Mouse (Mus musculus): ENCODE data around the gene Otud7b.
"Not testable (repeated sequence)": the region's sequence is repeated elsewhere in the genome, so short reads cannot be mapped to it uniquely, and the experiment has no call there.

Otud7b gene

GRCm38 (mm10) chr3:96179531-96179930, 75.2 kb downstream of the Otud7b start:
- no peak for DNase-seq (ENCODE audit: low spot score in 2 of 2)

DNA sequence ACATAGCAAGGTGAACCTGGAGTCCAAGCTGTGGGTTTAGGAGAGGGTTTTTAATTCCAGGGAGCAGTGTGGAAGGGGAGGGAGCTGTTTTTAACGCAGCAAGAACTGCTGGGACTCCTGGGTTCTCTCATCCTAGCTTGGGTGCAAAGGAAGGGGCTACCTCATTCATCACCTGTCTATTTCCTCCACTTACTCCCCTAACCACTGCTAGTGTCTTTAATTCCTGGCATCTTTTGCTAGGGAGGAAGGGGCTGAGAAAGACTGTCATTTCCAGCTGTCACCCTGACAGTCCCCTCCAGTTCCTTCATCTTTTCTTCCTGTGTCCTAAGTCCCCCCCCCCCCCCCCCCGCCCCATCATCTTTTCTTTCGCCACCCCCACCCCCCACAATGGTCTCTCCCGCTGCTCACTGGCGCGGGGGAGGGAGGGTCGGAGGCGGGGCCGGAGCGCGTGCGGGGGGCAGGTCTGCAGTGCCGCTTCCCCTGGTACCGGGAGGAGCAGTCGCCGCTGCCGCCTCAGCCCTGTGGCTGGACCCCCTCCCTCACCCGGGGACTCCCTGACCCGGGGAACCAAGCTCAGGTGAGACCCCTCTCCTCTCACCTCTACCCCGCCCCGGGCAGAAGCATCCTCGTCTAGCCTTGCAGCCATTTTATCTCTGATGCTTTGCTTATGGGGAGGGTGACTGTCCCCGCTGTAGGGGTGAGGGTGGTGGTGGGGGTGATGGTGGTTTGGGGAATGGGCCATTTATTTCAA, 76.6 kb downstream of the Otud7b start, which contains the start of gene Sv2a:
Gene Sv2a, plus strand, starts transcription at position 425 of the 751 bp plus-strand sequence.
- DNase-seq (ENCODE audit: low spot score in 2 of 2) = peak; percentile 37 to 39

DNA sequence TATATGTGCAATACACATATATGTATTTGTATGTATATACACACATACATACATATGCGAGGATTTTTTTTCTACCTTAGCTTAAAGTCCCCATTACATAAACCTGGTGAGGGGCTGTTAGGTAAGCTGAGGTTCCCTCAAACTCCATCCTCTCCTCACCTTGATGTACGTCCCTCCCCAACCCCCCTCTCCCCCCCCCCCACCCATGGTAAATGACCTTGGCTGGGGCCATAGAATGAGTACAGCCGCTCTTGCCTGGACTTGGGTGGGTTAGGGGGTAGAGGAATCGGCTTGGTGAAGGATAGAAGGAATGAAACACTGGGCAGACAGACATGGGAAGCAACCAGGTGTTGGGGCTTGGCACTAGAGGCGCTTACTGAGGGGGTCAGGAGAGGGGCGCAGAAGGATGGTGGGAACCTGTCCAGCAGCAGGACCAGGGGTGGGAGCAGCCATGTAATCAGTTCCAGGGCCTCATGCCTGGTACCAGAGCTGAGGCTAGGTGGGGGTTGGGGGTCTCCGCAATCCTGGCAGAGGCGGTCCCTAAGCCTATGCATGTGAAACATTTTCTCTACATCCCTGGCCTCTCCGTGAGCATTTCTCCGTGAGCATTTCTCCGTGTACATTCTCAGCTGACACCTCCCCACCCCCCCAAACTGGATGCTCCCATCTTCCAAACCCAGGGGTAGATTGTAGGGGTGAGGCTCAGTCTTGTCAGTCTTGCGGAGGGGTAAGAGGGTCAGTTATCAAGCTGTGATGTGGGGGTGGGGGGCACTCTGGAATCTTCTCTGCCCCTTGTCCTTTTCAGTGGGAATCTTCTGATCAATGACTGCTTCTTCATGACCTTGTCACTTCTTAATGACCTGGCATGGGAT, 77.4 kb downstream of the Otud7b start:
- DNase-seq (ENCODE audit: low spot score in 2 of 2) = no peak

- DNase-seq (ENCODE audit: low spot score in 2 of 2) = no peak
Observed at GRCm38 (mm10) chr3:96182382-96182776, 78.1 kb downstream of the Otud7b start.

GRCm38 (mm10) chr3:96192977-96193376, 88.7 kb downstream of the Otud7b start:
- DNase-seq (ENCODE audit: low spot score in 2 of 2) = no peak

- DNase-seq (ENCODE audit: low spot score in 2 of 2) = no peak
Observed at GRCm38 (mm10) chr3:96194966-96195365, 90.6 kb downstream of the Otud7b start.

GRCm38 (mm10) chr3:96195616-96196313, 91.4 kb downstream of the Otud7b start:
- no peak for DNase-seq (ENCODE audit: low spot score in 2 of 2)

DNA sequence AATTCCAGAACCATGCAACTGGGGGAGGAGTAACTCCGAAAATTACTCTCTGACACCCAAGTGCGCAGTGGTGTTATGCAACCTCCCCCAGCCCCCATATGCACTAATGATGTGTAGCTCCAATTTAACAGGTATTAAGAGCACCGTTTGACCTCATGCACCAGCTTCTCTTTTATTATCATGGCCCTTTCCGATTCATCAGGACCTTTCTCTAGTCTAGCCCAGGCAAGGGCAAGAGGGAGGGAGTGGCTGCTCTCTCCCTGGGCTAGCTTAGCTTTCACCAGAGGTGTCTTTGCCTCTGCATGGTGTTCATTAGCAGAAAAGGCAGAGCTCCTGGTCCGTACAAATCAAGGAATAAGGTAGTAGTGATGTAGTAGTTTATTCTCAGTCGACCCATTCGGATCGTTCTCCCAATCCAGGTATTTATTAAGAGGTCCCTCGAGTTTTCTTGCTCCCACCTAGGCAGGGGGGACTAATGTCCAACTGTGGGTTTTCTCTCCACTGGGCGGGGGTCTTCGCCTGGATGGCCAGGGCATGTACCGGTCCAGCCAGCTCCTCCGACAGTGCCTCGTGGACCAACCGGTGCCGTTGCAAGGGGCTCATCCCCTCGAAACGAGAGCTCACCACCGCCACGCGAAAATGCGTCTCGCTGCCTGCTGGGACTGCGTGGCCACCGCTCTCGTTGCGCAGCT, 92.3 kb downstream of the Otud7b start:
- no peak for DNase-seq (ENCODE audit: low spot score in 2 of 2)

- DNase-seq (ENCODE audit: low spot score in 2 of 2) = peak; percentile 90
Observed at GRCm38 (mm10) chr3:96197129-96197749, 92.9 kb downstream of the Otud7b start.

DNA sequence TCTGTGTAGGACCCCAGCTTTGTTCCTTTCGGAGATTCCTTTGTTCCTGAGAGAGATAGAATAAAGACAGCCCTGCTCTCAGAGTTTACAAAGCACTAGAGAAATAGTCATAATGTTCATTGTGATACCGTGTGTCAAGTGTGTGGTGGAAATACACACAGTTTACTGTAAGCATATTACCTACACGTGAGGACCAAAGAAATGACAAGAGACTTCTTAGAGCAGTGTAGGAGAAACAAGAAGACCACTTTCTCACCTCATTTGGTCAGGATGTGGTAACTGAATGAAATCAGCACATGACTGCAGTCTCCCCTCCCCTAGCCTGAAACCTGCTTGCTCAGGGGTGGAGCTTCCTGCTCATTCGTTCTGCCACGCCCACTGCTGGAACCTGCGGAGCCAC, 93.9 kb downstream of the Otud7b start:
- peak; percentile 60 to 65 for DNase-seq (ENCODE audit: low spot score in 2 of 2)

GRCm38 (mm10) chr3:96198601-96199251, 94.4 kb downstream of the Otud7b start:
- not testable (repeated sequence) for DNase-seq (ENCODE audit: low spot score in 2 of 2)

DNA sequence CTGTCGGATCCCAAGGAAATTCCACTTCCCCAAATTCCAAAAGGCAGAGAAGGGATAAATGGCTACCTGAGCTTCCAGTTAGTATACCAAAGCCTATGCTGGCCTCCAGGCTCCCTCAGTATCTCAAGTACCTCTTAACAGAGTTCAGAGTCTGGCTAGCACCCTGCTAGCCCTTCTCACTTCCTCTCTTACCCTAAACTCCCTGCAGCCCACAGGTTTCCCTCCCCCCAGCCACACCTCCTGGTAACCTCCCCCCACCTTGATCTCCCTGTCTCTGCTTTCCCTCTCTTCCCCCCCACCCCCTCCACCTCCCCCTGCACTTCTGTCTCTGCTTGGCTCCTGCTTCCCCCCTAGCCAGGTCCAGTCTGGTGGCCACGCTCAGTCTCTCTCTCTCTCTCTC, 95.4 kb downstream of the Otud7b start:
- DNase-seq (ENCODE audit: low spot score in 2 of 2) = peak; percentile 36

GRCm38 (mm10) chr3:96207819-96208218, 103.5 kb downstream of the Otud7b start:
- DNase-seq (ENCODE audit: low spot score in 2 of 2) = no peak

DNA sequence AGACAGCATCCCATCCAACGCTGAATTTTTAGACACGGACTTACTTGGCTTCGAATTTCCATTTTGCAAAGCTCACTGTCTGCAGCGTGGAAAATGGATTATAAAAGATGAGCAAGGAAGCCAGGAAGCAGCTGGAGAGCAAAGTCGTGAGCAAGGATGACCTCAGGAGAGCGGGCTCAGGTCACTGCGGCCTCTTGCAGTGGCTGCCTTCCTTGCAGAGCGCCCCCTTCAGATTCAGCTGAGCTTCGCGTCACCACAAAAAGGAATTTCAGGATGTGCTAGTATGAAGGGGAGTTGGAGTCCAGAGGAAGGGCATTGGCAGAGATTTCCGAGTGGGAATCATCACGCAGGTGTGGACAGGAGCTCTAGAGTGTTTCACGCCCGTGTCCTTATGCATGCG, 104.9 kb downstream of the Otud7b start:
- no peak for DNase-seq (ENCODE audit: low spot score in 2 of 2)
